Mouse (Mus musculus) small intestine, adult 2 months (tissue): ENCODE data around the gene Oasl1.

ENCODE experiments used
- CTCF ChIP-seq: fragments of 200-500 bp; IDR thresholded peaks from 2 replicates; pipeline ENCODE4 v1.5.1; 2012; ENCODE audit warnings: low read depth, mild to moderate bottlenecking, control low read depth, inconsistent platforms, low read length, moderate library complexity, mixed read lengths; ENCODE audit not compliant: insufficient replicate concordance, insufficient read length; ENCODE audit errors: extremely low read depth
- POLR2A ChIP-seq: fragments of 200-500 bp; IDR thresholded peaks from 2 replicates; pipeline ENCODE4 v1.6.1; 2012; ENCODE audit warnings: low read depth, mild to moderate bottlenecking, control low read depth, inconsistent platforms, low read length, moderate library complexity

DNA sequence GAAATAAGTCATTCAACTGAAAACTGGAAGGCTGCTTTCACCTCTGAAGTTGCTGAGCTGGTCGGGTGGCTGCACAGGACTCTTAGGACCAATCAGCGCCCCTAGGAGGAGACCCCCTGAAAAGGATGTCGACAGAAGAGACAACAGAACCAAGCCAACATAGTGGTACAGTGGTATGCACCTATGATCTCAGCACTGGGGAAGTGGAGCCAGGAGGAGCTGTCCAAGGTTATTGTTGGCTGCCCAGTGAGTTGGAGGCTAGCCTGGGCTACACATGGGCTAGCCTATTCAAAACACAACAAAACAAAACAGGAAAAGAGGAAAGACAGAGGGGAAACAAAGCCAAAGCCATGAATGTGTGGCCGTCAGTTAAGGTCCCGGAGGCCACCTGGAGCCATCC, 35.0 kb downstream of the Oasl1 start:
- TF ChIP-seq CTCF (no peak), POLR2A (no peak)
